Mouse (Mus musculus) neutrophil, adult 83 days (primary cell): Measurements from ENCODE around the gene Atat1. TPM values are rescaled to one million over a fixed set of nuclear protein-coding genes. Genes with fewer than 3 reads are reported as not detected.

Source experiments
- total RNA-seq, 2 experiments: library from RNA; stranded (reverse); gene quantifications; one replicate each; pipeline ENCODE4 v1.2.4; 2023

The Atat1 gene
- total RNA-seq: 10 to 100 TPM; 13.7 to 14.9 TPM

GRCm38 (mm10) chr17:35909919-35910369 is at the start of gene Atat1:
Gene Atat1, minus strand, starts transcription at chr17:35910075.

GRCm38 (mm10) chr17:35916297-35917142 is 6.6 kb upstream of the Atat1 start, which contains the start of the genes Mrps18b and Ppp1r10:
Gene Mrps18b, minus strand, starts transcription at chr17:35916389.
Gene Ppp1r10, plus strand, starts transcription at chr17:35916434.

GRCm38 (mm10) chr17:35896781-35897643 is 12.9 kb downstream of the Atat1 start, which contains the start of gene 2310061I04Rik:
Gene 2310061I04Rik, minus strand, starts transcription at chr17:35897431.

GRCm38 (mm10) chr17:35879245-35880057 is 30.4 kb downstream of the Atat1 start, which contains the start of gene Dhx16:
Gene Dhx16, plus strand, starts transcription at chr17:35879819.

GRCm38 (mm10) chr17:35865481-35866280 is 44.2 kb downstream of the Atat1 start, which contains the start of gene Ppp1r18:
Gene Ppp1r18, plus strand, starts transcription at chr17:35865593.

GRCm38 (mm10) chr17:35861198-35861857 is 48.5 kb downstream of the Atat1 start, which contains the start of gene Nrm:
Gene Nrm, plus strand, starts transcription at chr17:35861318.

Other genes with a start within 250 kb of the Atat1 start
- gene Vars2, start 242.5 kb downstream of the Atat1 start, total RNA-seq: 10 to 100 TPM; 11.3 to 12.6 TPM
- 10 to 100 TPM; 13.9 to 14.0 TPM for gene Gtf2h4, start 236.3 kb downstream of the Atat1 start, total RNA-seq
- under 1 TPM; 0.18 to 0.51 TPM for gene Ddr1, start 205.5 kb downstream of the Atat1 start, total RNA-seq
- 100 to 1,000 TPM; 101 to 116 TPM for gene Ier3, start 88.4 kb downstream of the Atat1 start, total RNA-seq
- 100 to 1,000 TPM; 163 to 179 TPM for gene Flot1, start 86.8 kb downstream of the Atat1 start, total RNA-seq
- 100 to 1,000 TPM; 489 to 531 TPM for gene Tubb5, start 71.8 kb downstream of the Atat1 start, total RNA-seq
- gene Mdc1, start 68.6 kb downstream of the Atat1 start, total RNA-seq: 10 to 100 TPM; 37.2 to 40.1 TPM
- 10 to 100 TPM; 41.2 to 45.3 TPM for gene Nrm, start 48.8 kb downstream of the Atat1 start, total RNA-seq
- gene Ppp1r18, start 44.5 kb downstream of the Atat1 start, total RNA-seq: 100 to 1,000 TPM; 261 to 289 TPM
- 10 to 100 TPM; 66.1 to 74.8 TPM for gene Dhx16, start 30.3 kb downstream of the Atat1 start, total RNA-seq
- gene 2310061I04Rik, start 12.6 kb downstream of the Atat1 start, total RNA-seq: 10 to 100 TPM; 12.3 to 12.7 TPM
- gene Mrps18b, start 6.3 kb upstream of the Atat1 start, total RNA-seq: 10 to 100 TPM; 16.8 to 20.6 TPM
- 100 to 1,000 TPM; 215 to 217 TPM for gene Ppp1r10, start 6.4 kb upstream of the Atat1 start, total RNA-seq
- 10 to 100 TPM; 62.8 to 64.8 TPM for gene Abcf1, start 59.7 kb upstream of the Atat1 start, total RNA-seq
- gene Gnl1, start 69.8 kb upstream of the Atat1 start, total RNA-seq: 10 to 100 TPM; 38.0 to 39.9 TPM
- gene Prr3, start 70.2 kb upstream of the Atat1 start, total RNA-seq: 10 to 100 TPM; 20.8 to 21.4 TPM
- 10 to 100 TPM; 34.1 to 43.9 TPM for gene H2-T24, start 110.5 kb upstream of the Atat1 start, total RNA-seq
- gene H2-T23, start 122.8 kb upstream of the Atat1 start, total RNA-seq: 100 to 1,000 TPM; 152 to 158 TPM
- gene H2-T22, start 132.7 kb upstream of the Atat1 start, total RNA-seq: 10 to 100 TPM; 26.7 to 31.3 TPM
- under 1 TPM in 1 of 2 experiments, not detected in 1; 0.35 TPM for gene Gm6034, start 132.9 kb upstream of the Atat1 start, total RNA-seq
- 10 to 100 TPM; 28.3 to 31.6 TPM for gene Gm11127, start 148.3 kb upstream of the Atat1 start, total RNA-seq
- gene Gm19684, start 211.6 kb upstream of the Atat1 start, total RNA-seq: under 1 TPM in 1 of 2 experiments, not detected in 1; 0.31 TPM
- 1 to 10 TPM; 1.4 to 1.5 TPM for gene Gm7030, start 219.3 kb upstream of the Atat1 start, total RNA-seq